Mouse (Mus musculus) gastrocnemius, postnatal 36 days (tissue): Measurements from ENCODE around the gene 1500011B03Rik. TPM values are rescaled to one million over a fixed set of nuclear protein-coding genes. Genes with fewer than 3 reads are reported as not detected.

Experiments used
- DNase-seq, 2 experiments: peaks; one replicate each; pipeline ENCODE4 v3.0.0; 2022
- intact Hi-C: fragments of 180-260 bp; cut with DNase I; formaldehyde crosslinking; loops from one replicate; pipeline ENCODE4 v1.15.1; 2025
- microRNA-seq, 2 experiments: library from miRNA; unstranded; fragments of <30 nt; microRNA quantifications; one replicate each; pipeline ENCODE4 v1.2.0; 2021
- total RNA-seq, 2 experiments: library from RNA; stranded (reverse); gene quantifications; 2 replicates each; pipeline ENCODE4 v1.2.3; 2021

The 1500011B03Rik gene
- total RNA-seq, 2 experiments from 2014 or later: 4.9 to 5.2 TPM

DNA sequence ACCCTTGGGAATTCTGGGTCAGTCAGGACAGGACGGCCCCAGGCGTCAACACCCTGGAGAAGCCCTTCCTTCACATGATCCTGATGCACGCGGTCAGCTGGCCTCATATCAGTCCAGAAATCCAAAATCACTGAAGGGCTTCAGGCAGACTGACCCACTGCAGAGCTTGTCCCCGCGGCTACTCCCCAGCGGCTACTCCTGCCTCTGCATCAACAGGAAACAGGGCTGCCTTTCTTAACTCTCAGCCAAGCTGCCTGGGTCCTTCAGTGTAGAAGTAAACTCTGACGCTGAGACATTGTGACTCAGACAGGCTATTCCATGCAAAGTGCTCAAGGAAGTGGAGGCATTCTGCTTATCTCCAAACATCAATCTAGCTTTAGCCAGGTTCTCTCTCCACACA, 61.3 kb downstream of the 1500011B03Rik start:
- intact Hi-C loops: no loop called here
- no peak for DNase-seq

DNA sequence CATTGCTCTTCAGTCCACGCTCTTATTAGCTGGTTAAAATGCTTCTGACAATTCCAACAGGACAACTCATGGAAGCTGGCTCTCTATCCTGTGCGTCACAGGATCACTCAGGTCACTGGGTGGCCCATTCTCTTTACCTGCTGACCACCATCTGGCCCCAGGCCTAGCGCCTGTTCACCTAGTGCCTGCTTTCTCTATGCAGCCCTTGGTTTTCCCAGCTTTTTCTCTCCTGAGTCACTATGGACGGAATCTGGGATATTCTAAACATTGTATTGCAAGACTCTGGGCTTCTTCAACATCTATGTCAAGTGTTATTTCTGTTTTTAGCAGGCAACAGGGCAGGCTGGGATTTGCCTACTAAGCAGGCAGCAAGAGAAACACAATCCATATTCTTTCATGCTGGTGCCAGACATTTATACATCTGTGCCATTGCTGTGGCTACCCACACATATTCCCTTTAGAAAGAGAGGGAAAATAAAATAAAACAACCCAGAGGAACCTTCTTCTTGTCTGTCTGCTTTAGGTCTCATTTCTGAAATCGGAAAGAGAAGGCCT, 63.7 kb downstream of the 1500011B03Rik start:
- intact Hi-C loops: no loop called here
- DNase-seq: no peak

Small RNA genes within 50 kb of the gene (microRNA-seq; reads per million reads assigned to microRNA genes)
- 5.0 to 13.4 reads per million in 2 experiments for gene Mir6240

Other genes starting within 250 kb of the 1500011B03Rik start
- gene Trpv4, start 165.0 kb downstream of the 1500011B03Rik start, total RNA-seq: 1 to 10 TPM in 1 of 2 experiments, under 1 TPM in 1; 0.87 to 2.1 TPM
- gene Gltp, start 132.5 kb downstream of the 1500011B03Rik start, total RNA-seq: 1 to 10 TPM; 7.3 to 7.9 TPM
- gene Tchp, start 115.7 kb downstream of the 1500011B03Rik start, total RNA-seq: 1 to 10 TPM; 2.7 to 2.9 TPM
- 10 to 100 TPM; 18.8 to 21.4 TPM for gene Ankrd13a, start 48.8 kb downstream of the 1500011B03Rik start, total RNA-seq
- gene Git2, start 48.0 kb downstream of the 1500011B03Rik start, total RNA-seq: 10 to 100 TPM; 15.9 to 17.4 TPM
- not detected for gene 4930519G04Rik, start 30.2 kb upstream of the 1500011B03Rik start, total RNA-seq
- gene Gm9936, start 35.2 kb upstream of the 1500011B03Rik start, total RNA-seq: not detected
- gene Oasl2, start 73.5 kb upstream of the 1500011B03Rik start, total RNA-seq: 1 to 10 TPM; 1.2 to 2.7 TPM
- gene Oasl1, start 99.8 kb upstream of the 1500011B03Rik start, total RNA-seq: under 1 TPM in 1 of 2 experiments, not detected in 1; 0.59 TPM
- gene 2210016L21Rik, start 118.7 kb upstream of the 1500011B03Rik start, total RNA-seq: 10 to 100 TPM; 19.2 to 23.1 TPM
- not detected for gene Hnf1a, start 147.6 kb upstream of the 1500011B03Rik start, total RNA-seq
- 10 to 100 TPM; 19.6 to 21.3 TPM for gene Sppl3, start 187.7 kb upstream of the 1500011B03Rik start, total RNA-seq